Mouse (Mus musculus): Measurements from ENCODE around the gene Hbq1b. TPM values are rescaled to one million over a fixed set of nuclear protein-coding genes. Genes with fewer than 3 reads are reported as not detected.
"Not testable (repeated sequence)": the region's sequence is repeated elsewhere in the genome, so short reads cannot be mapped to it uniquely, and the experiment has no call there.

The Hbq1b gene
- 0.69 and 1.6 TPM in 2 replicates for polyA plus RNA-seq (2014; fragmentation: Nextera tagmentation; extraction: Ambion mirVana)

GRCm38 (mm10) chr11:32286695-32287492, at the start of gene Hbq1b:
Hbq1b (plus strand) TSS chr11:32286965.
- Histone ChIP-seq H3K4me2 (replicated peaks; ENCODE audit: low read depth, low read length) (peak within 1 kb of the TSS; percentile 41; the same call in 1 of the 2 replicates), H3K4me3 (ENCODE audit: low read length) (peak within 1 kb of the TSS; percentile 25; the same call in 1 of the 2 replicates)
- H3K4me1 ChIP-seq (ENCODE audit: control insufficient read depth, insufficient read depth, low read length); H3K9me3 ChIP-seq (ENCODE audit: control insufficient read depth, low read length); H3K9ac ChIP-seq (ENCODE audit: low read depth, low read length); H3K27ac ChIP-seq (ENCODE audit: low read depth, low read length); H3K27me3 ChIP-seq (ENCODE audit: control insufficient read depth, insufficient read depth, low read length); H3K36me3 ChIP-seq (ENCODE audit: control insufficient read depth, insufficient read depth, low read length): not testable (repeated sequence)
- 23% methylated on average over 30 of the region's 33 CpGs for WGBS
- ATAC-seq (ENCODE audit: low FRiP score, low TSS enrichment) = peak; percentile 75

DNA sequence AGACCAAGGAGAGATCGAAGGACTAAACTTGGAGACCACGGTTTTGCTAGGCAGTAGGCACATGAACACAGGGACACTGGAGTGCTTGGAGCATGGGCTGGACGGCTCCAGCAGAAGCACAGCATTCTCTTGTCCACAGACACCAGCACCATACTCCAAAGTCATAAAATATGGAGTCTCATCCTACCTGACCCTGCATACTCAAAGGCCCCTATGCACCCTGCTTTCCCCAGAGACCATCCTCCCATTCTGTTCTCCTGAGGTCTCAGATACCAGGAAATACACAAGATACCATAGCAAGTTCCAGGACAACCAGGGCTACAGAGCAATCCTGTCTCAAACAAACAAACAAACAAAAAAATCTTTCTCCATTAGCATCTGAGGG, 49.4 kb upstream of the Hbq1b start:
- ATAC-seq (ENCODE audit: low FRiP score, low TSS enrichment) = no peak
- Histone ChIP-seq H3K9ac (ENCODE audit: low read depth, low read length) (no peak overlapping the region), H3K4me1 (ENCODE audit: control insufficient read depth, insufficient read depth, low read length) (no peaks in the 10 kb centered on the region), H3K4me3 (ENCODE audit: low read length) (no peak overlapping the region), H3K4me2 (replicated peaks; ENCODE audit: low read depth, low read length) (no peak overlapping the region), H3K27me3 (ENCODE audit: control insufficient read depth, insufficient read depth, low read length) (no peaks in the 10 kb centered on the region), H3K36me3 (ENCODE audit: control insufficient read depth, insufficient read depth, low read length) (peaks cover 53% of the 10 kb centered on the region), H3K27ac (ENCODE audit: low read depth, low read length) (no peak overlapping the region), H3K9me3 (ENCODE audit: control insufficient read depth, low read length) (no peaks in the 10 kb centered on the region)
- 91% methylated on average over 3 of the region's 3 CpGs for WGBS

DNA sequence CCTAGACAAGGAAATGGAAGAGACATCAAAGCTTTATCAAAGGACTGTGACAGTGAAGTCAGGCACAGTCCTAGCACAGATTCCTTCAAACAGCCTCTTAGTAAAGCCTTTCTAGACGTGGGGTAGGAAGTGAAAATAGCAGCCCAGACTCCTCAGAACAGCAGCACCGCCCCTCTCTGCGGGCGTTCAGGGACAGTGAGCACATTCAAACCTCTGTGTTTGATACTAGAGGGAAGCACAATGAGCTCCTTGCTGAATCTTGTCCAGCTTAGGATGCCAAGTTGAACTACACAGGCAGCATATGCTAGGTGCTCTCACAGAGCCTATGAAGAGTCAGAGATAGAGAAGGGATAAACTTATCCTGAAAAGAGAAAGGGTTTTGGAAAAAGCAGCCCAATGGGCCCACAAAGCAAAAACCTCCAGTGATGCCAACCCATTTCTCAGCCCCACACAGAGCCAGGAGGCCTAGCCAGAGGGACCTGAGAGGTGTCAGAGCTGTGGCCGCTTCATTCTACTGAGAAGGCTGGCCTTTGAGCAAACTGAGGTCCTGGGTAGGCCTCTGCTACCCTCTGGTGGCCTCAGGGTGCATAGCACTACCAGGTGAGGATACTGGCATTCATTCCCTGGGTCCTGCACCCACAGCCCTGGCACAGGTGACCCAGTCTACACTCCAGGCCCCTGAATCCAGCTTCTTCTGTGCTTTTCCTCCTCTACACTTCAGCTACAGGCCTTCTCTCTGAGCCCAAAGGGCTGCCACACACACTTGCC, 48.5 kb upstream of the Hbq1b start:
- no peak overlapping the region for H3K9ac ChIP-seq (ENCODE audit: low read depth, low read length)
- no peak overlapping the region for H3K4me3 ChIP-seq (ENCODE audit: low read length)
- no peaks in the 10 kb centered on the region for H3K9me3 ChIP-seq (ENCODE audit: control insufficient read depth, low read length)
- no peaks in the 10 kb centered on the region for H3K27me3 ChIP-seq (ENCODE audit: control insufficient read depth, insufficient read depth, low read length)
- peaks cover 49% of the 10 kb centered on the region for H3K36me3 ChIP-seq (ENCODE audit: control insufficient read depth, insufficient read depth, low read length)
- H3K27ac ChIP-seq (ENCODE audit: low read depth, low read length) = no peak overlapping the region
- 66% methylated on average over 5 of the region's 5 CpGs for WGBS
- peaks cover 3% of the 10 kb centered on the region for H3K4me1 ChIP-seq (ENCODE audit: control insufficient read depth, insufficient read depth, low read length)
- ATAC-seq (ENCODE audit: low FRiP score, low TSS enrichment) = peak; percentile 50; the same call in 1 of the 2 replicates
- no peak overlapping the region for H3K4me2 ChIP-seq (replicated peaks; ENCODE audit: low read depth, low read length)

DNA sequence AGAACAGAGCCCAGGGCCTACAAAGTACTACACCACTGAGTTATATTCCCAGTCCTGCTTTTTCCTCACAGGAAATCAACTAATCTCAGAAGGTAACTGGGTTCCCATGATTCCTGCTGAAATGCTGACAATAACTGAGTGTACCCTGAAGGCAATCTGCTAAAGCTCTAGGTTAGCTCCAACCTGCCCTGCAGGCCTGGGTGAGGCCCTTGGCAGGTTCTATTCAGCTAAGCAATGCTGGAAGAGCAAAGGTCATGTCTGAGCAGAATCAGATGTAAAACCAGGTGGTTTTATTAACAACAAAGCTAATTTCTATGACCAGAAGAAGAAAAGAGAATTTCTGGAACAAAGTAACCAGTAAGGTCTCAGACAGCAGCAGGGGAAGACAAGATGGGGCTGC, 45.4 kb upstream of the Hbq1b start:
- H3K9ac ChIP-seq (ENCODE audit: low read depth, low read length) = no peak overlapping the region
- no peaks in the 10 kb centered on the region for H3K27me3 ChIP-seq (ENCODE audit: control insufficient read depth, insufficient read depth, low read length)
- no peak overlapping the region for H3K4me3 ChIP-seq (ENCODE audit: low read length)
- ATAC-seq (ENCODE audit: low FRiP score, low TSS enrichment) = no peak
- H3K27ac ChIP-seq (ENCODE audit: low read depth, low read length) = no peak overlapping the region
- H3K9me3 ChIP-seq (ENCODE audit: control insufficient read depth, low read length) = no peaks in the 10 kb centered on the region
- H3K4me2 ChIP-seq (replicated peaks; ENCODE audit: low read depth, low read length) = no peak overlapping the region
- H3K36me3 ChIP-seq (ENCODE audit: control insufficient read depth, insufficient read depth, low read length) = peaks cover 40% of the 10 kb centered on the region; the same call in 1 of the 2 replicates
- peaks cover 14% of the 10 kb centered on the region for H3K4me1 ChIP-seq (ENCODE audit: control insufficient read depth, insufficient read depth, low read length)

- peaks cover 14% of the 10 kb centered on the region for H3K4me1 ChIP-seq (ENCODE audit: control insufficient read depth, insufficient read depth, low read length)
- no peaks in the 10 kb centered on the region for H3K9me3 ChIP-seq (ENCODE audit: control insufficient read depth, low read length)
- no peak overlapping the region for H3K9ac ChIP-seq (ENCODE audit: low read depth, low read length)
- no peak overlapping the region for H3K4me2 ChIP-seq (replicated peaks; ENCODE audit: low read depth, low read length)
- H3K4me3 ChIP-seq (ENCODE audit: low read length) = no peak overlapping the region
- 79% methylated on average over 3 of the region's 3 CpGs for WGBS
- ATAC-seq (ENCODE audit: low FRiP score, low TSS enrichment) = no peak
- peaks cover 48% of the 10 kb centered on the region for H3K36me3 ChIP-seq (ENCODE audit: control insufficient read depth, insufficient read depth, low read length)
- no peaks in the 10 kb centered on the region for H3K27me3 ChIP-seq (ENCODE audit: control insufficient read depth, insufficient read depth, low read length)
- no peak overlapping the region for H3K27ac ChIP-seq (ENCODE audit: low read depth, low read length)
These were observed 44.6 kb upstream of the Hbq1b start for GRCm38 (mm10) chr11:32242209-32242608.

GRCm38 (mm10) chr11:32243205-32243955, 43.4 kb upstream of the Hbq1b start:
- no peak overlapping the region for H3K4me2 ChIP-seq (replicated peaks; ENCODE audit: low read depth, low read length)

DNA sequence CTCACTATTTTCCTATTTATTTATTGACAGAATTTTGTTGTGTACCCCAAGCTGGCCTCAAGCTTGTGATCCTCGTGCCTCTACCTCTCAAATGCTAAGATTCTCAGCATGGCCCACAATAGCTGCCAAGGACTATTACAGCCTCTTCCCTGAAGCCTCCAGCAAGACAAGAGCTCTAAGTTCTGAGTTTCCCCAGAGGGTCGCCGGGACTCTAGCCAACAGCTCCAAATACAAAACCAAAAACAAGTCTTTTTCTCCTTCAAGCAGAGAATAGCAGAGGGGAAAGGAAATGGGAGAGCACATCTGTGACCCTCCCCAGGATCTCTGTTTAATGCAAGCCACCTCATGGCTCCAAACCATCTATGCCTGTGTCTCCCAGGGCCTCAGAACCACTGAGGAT, 42.7 kb upstream of the Hbq1b start:
- no peak overlapping the region for H3K9ac ChIP-seq (ENCODE audit: low read depth, low read length)
- H3K27me3 ChIP-seq (ENCODE audit: control insufficient read depth, insufficient read depth, low read length) = no peaks in the 10 kb centered on the region
- 63% methylated on average over 3 of the region's 3 CpGs for WGBS
- no peak overlapping the region for H3K4me3 ChIP-seq (ENCODE audit: low read length)
- no peaks in the 10 kb centered on the region for H3K9me3 ChIP-seq (ENCODE audit: control insufficient read depth, low read length)
- peak; percentile 32; the same call in 1 of the 2 replicates for ATAC-seq (ENCODE audit: low FRiP score, low TSS enrichment)
- H3K4me1 ChIP-seq (ENCODE audit: control insufficient read depth, insufficient read depth, low read length) = peaks cover 14% of the 10 kb centered on the region
- H3K36me3 ChIP-seq (ENCODE audit: control insufficient read depth, insufficient read depth, low read length) = peaks cover 52% of the 10 kb centered on the region
- peak overlapping the region; percentile 72 for H3K27ac ChIP-seq (ENCODE audit: low read depth, low read length)
- no peak overlapping the region for H3K4me2 ChIP-seq (replicated peaks; ENCODE audit: low read depth, low read length)

More at GRCm38 (mm10) chr11:32243205-32243955, 43.4 kb upstream of the Hbq1b start:
- Histone ChIP-seq H3K4me3 (ENCODE audit: low read length) (no peak overlapping the region), H3K4me1 (ENCODE audit: control insufficient read depth, insufficient read depth, low read length) (peaks cover 14% of the 10 kb centered on the region), H3K27ac (ENCODE audit: low read depth, low read length) (peak overlapping the region; percentile 72; the same call in 1 of the 2 replicates), H3K36me3 (ENCODE audit: control insufficient read depth, insufficient read depth, low read length) (peaks cover 56% of the 10 kb centered on the region), H3K9me3 (ENCODE audit: control insufficient read depth, low read length) (no peaks in the 10 kb centered on the region), H3K27me3 (ENCODE audit: control insufficient read depth, insufficient read depth, low read length) (no peaks in the 10 kb centered on the region), H3K9ac (ENCODE audit: low read depth, low read length) (no peak overlapping the region)
- ATAC-seq (ENCODE audit: low FRiP score, low TSS enrichment) = peak; percentile 79
- 35% methylated on average over 7 of the region's 7 CpGs for WGBS

DNA sequence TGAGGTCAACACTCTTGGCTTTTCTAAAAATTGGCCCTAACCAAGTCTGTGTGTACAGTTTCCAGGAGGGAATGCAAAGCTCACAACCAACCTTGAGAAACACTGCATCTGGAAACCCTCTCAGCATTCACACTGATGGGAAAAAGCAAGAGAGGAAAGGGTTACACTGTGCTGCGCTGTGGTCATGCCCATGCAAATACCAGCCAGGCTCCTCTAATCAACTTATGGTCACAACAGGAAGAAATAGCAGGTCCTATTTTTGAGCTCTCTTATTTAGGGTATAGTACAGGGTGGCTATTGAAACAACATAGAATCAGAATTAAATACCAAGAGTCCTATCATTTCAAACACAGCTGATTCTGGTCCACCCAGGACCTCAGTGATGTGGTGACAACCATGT, 42.1 kb upstream of the Hbq1b start:
- H3K9ac ChIP-seq (ENCODE audit: low read depth, low read length) = no peak overlapping the region
- no peak for ATAC-seq (ENCODE audit: low FRiP score, low TSS enrichment)
- no peak overlapping the region for H3K4me2 ChIP-seq (replicated peaks; ENCODE audit: low read depth, low read length)
- 93% methylated on average over 1 of the region's 1 CpGs for WGBS
- H3K27me3 ChIP-seq (ENCODE audit: control insufficient read depth, insufficient read depth, low read length) = no peaks in the 10 kb centered on the region
- no peaks in the 10 kb centered on the region for H3K9me3 ChIP-seq (ENCODE audit: control insufficient read depth, low read length)
- H3K4me1 ChIP-seq (ENCODE audit: control insufficient read depth, insufficient read depth, low read length) = peaks cover 14% of the 10 kb centered on the region
- peak overlapping the region; percentile 72 for H3K27ac ChIP-seq (ENCODE audit: low read depth, low read length)
- no peak overlapping the region for H3K4me3 ChIP-seq (ENCODE audit: low read length)
- peaks cover 54% of the 10 kb centered on the region for H3K36me3 ChIP-seq (ENCODE audit: control insufficient read depth, insufficient read depth, low read length)

Measured in kidney, embryonic 14.5 days (tissue).